Mouse (Mus musculus) brain, embryonic 18.5 days (tissue): ENCODE results near the gene Pld4.

ENCODE experiments used
- DNase-seq: peaks from one replicate; pipeline ENCODE4 v3.0.0-alpha.2; 2012; ENCODE audit warnings: low read depth, low spot score

Pld4 gene

GRCm38 (mm10) chr12:112767036-112767890, 6.8 kb downstream of the Pld4 start:
- no peak for DNase-seq

- DNase-seq = no peak
These were observed 7.7 kb downstream of the Pld4 start for GRCm38 (mm10) chr12:112768166-112768565.

- DNase-seq = no peak
These were observed 8.6 kb downstream of the Pld4 start for GRCm38 (mm10) chr12:112769031-112769430.

DNA sequence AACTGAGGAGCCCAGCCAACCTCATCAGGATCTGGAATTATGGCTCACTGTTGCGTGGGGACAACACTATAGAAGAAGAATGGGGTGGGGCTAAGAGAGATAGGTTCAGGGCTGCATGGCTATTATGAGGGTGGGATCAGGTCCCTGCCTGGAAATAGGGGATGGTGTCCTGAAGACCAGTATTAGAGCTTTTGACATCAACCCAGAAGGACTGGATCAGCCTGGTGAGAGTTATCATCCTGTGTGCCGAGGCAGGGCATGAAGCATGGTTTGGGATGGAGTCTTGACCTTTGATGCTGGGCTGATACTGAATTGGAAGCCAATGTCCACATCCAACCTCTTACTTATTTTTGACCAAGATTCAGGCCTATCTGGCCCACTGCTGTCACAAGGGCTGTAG, 9.3 kb downstream of the Pld4 start:
- DNase-seq = no peak

DNA sequence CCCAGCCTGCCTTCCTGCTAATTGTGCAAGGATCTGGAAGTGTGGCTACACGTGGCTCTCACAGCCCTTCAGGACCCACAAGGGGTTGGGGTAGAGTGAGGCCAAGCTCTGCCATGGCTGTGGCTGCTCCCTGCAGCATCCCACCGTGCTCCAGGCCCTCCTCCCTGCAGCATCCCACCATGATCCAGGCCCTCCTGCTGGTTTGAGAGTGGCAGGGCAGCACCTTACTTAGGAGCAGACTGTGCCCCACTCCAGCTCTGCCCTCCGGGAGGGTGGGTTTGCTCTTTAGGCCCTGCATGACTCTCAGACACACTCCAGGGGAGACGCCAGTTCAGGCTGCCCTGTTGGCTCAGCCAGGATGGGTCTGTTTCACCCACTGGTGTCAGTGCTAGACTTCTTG, 9.9 kb downstream of the Pld4 start:
- DNase-seq = no peak

- no peak for DNase-seq
These were observed 11.9 kb downstream of the Pld4 start for GRCm38 (mm10) chr12:112772306-112772705.

DNA sequence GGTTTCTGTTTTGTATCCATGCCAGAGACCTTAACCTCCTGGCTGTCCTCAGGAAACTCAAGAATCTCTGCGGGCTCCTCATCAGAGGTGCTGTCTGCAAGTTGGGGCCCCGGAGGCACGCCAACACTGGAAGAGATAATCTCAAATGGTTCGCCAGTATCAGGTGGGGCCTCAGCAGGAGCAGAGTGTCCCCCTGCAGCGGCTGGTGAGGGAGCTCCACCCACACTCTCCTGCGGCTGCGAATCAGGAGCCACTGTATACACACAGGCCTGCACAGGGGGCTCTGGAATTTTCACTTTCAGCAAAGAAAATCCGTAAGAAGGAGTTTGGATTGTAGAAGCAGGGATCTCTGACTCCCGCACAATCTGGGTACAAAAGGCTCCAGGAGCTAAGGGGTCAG, 12.9 kb downstream of the Pld4 start:
- no peak for DNase-seq

GRCm38 (mm10) chr12:112774026-112774425, 13.6 kb downstream of the Pld4 start:
- DNase-seq = no peak

DNA sequence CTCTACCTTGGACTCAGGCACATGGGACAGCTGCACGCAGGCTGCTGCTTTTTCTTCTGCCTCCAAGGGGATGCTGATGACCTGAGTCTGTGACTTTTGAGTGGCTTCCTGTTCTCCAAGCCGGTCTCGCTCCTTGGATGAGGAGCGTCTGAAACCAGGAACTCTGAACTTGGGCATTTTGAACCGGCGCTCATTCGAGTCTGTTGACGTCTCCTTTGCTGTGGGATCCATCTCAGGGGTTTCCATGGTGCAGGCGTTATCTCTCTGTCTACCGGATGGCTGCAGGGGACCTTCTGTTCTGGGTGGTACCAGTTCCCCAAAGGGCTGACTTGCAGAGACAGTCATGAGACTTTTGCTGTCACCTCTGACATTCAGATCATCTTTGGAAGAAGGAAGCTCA, 14.0 kb downstream of the Pld4 start:
- no peak for DNase-seq

- DNase-seq = no peak
These were observed 30.6 kb downstream of the Pld4 start for GRCm38 (mm10) chr12:112791026-112791425.

DNA sequence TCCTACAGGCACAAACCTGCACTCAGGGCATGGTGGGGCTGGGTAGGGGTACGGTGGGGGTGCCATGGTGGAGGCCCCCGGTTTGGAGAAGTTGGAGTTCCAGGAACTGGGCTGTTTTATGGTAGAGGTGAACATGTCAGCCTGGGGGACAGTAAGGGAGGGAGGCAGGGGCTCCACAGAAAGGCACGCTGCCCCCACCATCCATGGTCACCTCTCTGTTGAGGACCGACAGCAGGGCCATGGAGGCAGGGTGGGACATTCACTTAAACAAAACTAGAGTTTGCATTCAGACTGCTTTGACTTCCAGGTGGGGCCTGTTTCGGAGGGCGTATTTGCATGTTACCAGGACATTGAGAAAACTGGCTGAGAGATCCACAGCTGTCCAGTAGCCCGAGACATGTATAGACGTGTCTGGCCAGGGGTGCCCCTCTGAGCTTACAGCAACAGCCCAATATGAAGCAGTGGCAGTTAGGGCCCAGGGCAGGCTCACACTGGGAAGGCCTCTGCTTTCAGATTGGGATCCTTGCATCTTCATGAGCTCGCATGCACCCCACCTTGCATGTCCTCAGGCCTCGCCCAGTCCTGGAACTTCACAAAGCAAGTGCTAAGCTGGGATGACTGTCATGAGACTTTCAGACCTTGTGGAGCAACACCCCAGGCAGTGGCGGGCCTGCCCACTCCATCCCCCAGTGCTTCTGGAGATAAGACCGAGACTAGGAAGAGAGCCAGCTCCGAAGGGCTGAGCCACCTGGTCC, 33.3 kb downstream of the Pld4 start:
- no peak for DNase-seq

DNA sequence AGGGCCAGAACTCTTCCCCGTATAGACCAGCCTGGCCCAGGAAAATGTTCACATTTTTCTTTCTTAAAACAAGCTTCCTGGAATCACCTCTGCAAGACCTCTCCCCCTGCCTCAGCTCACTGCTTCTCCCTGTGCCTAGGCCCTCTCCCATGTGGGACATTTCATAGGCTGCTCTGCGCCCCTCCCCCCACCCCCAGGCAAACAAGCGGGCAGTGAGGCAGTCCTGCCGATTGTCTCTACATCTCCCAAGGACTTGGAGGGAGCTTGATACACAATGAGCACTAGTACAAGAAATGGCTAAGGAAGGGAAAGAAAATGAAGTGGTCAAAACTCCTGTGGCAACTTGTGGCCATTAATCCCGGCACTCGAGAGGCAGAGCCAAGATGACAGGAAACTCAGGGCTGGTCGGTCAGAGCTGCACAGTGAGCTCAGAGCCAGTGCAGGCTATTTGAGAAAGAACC, 33.9 kb downstream of the Pld4 start:
- DNase-seq = no peak

GRCm38 (mm10) chr12:112794998-112795397, 34.5 kb downstream of the Pld4 start:
- DNase-seq = no peak

GRCm38 (mm10) chr12:112795466-112796104, 35.1 kb downstream of the Pld4 start:
- no peak for DNase-seq

DNA sequence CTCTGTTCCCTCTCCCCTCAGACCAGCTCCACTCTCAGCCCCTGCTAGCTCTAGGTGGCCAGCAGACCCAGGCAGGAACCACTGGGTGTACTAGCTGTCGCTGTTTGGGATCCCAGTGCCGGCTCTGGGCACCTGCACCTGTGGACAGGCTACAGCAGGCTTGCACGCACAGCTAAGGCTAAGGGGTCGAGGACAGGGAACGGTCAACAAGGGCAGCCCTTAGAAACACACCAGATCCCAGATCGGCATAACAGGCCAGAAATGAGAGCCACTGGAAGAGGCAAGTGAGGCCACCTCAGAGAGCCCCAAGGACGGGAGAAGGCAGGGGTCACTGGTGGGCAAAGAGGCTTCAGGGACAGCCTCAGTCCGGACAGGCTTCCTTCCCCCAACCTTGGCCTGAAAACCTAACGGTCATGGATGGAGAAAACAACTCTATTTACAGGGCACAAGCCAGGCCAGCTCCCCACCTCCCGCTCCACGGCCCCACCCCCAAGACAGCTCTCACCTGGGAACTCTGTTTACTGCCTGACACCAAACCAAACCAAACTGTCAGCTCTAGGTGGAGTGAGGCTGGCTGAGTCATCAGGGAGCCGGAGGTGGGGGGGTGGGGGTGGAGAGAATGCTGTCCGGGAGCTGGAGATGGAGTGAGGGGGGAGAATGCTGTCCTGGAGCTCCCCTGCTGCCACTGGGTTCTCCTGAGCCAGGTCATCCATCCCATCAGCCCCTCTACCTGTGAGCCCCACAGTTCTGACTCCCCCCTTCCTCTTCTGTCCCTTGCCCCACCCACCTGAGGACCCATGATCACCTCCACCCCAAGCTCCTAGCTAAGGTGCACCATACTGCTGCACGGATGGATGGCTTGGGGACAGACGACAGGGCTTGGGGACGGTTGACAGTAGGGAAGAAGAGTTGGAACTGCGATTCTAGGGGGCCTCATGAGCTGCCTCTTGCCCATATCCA, 36.4 kb downstream of the Pld4 start:
- DNase-seq = no peak

DNA sequence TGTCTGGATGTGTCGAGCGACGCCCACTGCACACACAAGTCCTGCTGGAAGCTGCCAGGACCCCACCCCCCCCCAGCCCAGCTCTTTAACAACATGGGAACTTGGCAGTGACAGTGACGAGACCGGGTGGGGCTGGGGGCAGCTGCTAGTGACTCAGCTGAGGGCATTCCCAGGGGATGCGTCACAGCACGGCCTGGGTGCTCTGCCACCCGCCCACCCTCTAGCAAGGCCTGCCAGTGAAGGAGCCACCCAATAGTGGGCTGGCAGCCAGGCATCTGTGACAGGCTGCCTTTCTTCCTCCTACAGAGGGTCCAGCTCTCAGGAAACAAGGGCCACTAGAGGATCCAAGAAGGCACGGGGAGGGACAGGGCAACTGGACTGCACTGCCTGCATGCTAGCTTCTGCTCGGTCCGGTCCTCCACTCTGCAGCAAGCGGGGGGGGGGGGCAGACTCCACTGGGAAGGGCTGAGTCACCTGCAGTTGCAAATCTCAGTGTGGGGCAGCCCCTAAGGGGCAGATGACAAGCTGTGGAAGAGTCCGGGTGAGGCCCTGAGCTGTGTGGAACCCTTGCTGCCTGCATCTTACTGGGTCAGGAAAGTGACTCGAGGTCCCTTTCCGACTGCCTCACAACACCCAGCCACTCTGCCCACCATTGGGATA, 37.3 kb downstream of the Pld4 start:
- DNase-seq = no peak

DNA sequence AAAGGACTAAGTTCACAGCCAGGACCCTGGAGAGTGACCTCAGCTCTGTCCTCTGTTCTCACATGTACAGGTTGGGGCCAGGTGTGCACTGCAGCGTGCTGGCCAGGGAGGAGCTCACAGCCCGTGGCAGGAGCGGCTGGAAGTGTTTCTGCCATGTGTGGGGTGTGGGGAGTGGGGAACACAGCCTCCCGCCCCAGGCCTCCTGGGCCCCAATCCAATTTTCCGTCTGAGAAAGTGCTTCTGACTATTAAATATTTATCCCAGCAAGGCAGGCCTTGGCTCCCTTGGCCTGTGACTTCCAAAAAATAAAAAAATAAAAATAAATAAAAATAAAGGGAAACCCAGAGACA, 37.9 kb downstream of the Pld4 start:
- no peak for DNase-seq

GRCm38 (mm10) chr12:112798716-112799115, 38.3 kb downstream of the Pld4 start:
- no peak for DNase-seq

- no peak for DNase-seq
These were observed 38.9 kb downstream of the Pld4 start for GRCm38 (mm10) chr12:112799237-112799970.

GRCm38 (mm10) chr12:112800476-112800875, 40.0 kb downstream of the Pld4 start:
- no peak for DNase-seq
